Mouse (Mus musculus) layer of hippocampus, adult 2 months (tissue): Measurements from ENCODE around the gene Pycard. TPM values are rescaled to one million over a fixed set of nuclear protein-coding genes. Genes with fewer than 3 reads are reported as not detected.

Source experiments
- DNase-seq, 2 experiments: peaks; one replicate each; pipeline ENCODE4 v3.0.0; 2022; ENCODE audit warnings: low spot score in 2 of 2
- H3K27ac ChIP-seq: fragments of 200-600 bp; 2 replicates; pipeline ENCODE4 v1.8.1; 2022
- H3K4me3 ChIP-seq: fragments of 200-600 bp; 2 replicates; pipeline ENCODE4 v1.8.1; 2022; ENCODE audit warnings: mild to moderate bottlenecking
- CTCF ChIP-seq: fragments of 200-600 bp; conservative IDR thresholded peaks from 2 replicates; pipeline ENCODE4 v1.8.1; 2022; ENCODE audit warnings: antibody characterized with exemption, mild to moderate bottlenecking, moderate library complexity
- total RNA-seq, 2 experiments: library from RNA; stranded (reverse); gene quantifications; 2 replicates each; pipeline ENCODE4 v1.2.3; 2021

Pycard gene
- total RNA-seq, 2 experiments from 2014 or later: 1.9 to 3.0 TPM

DNA sequence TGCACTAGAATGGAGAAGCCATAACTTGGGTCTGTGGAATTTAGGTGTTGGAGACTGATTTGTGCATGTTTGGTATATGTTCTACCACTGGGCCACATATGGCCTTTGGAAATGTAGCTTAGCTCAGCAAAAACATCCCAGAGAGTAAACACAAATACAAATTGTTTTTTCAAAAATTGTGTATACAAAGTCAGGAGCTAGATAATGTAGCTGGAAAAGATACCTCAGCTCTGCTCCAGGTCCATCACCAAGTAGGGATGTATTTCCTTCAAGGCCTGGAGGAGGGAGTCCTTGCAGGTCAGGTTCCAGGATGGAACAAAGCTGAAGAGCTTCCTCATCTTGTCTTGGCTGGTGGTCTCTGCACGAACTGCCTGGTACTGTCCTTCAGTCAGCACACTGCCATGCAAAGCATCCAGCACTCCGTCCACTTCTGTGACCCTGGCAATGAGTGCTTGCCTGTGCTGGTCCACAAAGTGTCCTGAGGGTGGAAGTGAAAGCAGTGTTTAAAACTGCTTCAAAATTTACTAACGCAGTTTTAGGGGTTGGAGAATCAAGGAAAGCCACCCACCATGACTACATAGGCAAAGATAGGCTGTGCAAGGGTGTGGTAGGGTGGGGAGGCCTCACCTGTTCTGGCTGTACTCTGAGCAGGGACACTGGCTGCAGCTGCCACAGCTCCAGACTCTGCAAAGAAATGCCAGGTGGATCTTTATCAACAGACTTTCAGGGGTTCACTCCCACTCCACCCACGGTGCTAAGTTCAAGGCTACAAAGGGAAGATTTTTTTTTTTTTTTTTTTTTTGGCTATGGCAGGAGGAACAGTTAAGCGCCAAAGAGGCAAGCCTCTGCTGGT lies 953 bp downstream of the Pycard start:
- H3K4me3 ChIP-seq: peak overlapping the region; percentile 44
- DNase-seq: no peak
- TF ChIP-seq CTCF: no peak
- no peak overlapping the region for H3K27ac ChIP-seq

DNA sequence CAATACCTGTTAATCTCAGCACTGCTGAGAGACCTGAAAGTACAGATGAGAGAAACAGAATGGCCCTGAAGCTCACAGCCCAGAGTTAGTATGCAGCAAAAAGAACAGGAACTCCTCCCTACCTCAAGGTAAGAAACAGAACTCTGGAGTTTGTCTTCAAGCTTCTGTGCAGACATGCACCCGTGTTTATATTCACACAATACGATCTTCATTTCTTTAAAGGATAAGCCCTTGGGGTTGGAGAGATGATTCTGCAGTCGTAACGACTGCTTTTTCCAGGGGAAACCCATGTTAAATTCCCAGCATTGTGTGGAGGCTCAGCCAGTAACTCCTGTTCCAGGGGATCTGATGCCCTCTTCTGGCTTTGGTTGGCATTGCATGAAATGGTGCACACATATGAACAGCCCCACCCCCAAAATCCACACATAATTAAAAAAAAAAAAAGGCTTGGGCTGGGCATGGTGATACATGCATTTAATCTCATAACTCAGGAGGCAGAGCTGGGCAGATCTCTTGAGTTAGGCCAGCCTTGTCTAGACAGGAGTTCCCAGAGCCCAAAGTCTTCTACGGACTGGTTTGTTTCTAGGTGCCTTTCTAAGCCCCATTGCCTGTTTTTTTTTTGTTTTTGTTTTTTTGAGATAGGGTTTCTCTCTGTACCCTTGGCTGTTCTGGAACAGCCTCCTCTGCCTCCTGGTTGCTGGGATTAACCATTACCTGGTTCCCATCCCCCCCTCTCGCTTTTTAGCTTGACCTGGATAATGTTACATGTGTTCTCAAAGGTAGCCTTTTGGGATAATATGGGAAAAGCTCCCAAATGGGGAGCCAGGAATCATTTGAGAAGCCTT lies 1.8 kb downstream of the Pycard start:
- Histone ChIP-seq H3K4me3 (no peak overlapping the region), H3K27ac (no peak overlapping the region)
- DNase-seq: peak; percentile 53 to 76
- TF ChIP-seq CTCF: peak; percentile 82

DNA sequence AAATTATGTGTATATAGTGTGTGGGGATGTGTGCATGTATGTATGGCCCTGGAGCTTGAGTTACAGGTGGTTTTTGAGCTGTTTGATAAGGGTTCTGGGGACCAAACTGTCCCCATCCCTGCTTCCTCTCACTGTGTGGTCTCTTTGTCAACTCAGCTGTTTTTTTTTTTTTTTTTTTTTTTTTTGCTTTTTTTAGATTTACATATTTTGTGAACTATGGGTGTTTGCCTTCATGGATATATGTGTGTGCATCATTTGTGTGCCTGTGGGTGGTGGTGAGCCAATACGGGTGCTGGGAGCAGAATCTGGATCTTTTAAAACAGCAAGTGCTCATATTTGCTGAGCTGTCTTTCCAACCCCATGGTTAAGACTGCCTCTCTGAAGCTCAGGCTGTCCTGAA lies 4.8 kb downstream of the Pycard start:
- Histone ChIP-seq H3K4me3 (no peak overlapping the region), H3K27ac (no peak overlapping the region)
- DNase-seq: no peak
- TF ChIP-seq CTCF: no peak

DNA sequence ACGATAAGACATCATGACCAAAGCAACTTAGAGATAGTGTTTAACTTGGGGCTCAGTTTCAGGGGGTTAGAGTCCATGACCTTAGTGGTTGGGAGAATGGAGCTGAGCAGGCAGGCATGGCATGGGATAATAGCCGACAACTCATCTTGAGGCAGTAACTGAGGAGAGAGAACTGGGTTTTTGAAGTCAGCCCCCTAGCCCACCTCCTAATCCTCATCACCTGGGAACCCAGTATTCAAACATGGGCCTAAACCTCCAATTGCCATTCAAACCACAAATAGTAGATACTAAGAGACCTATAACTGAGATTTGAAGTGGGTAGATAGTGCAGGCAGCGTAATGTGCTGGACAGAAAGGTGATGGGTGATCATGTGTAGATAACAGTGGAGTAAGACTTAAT lies 13.1 kb downstream of the Pycard start:
- DNase-seq: no peak
- no peak for TF ChIP-seq CTCF
- no peak overlapping the region for H3K4me3 ChIP-seq
- H3K27ac ChIP-seq: no peak overlapping the region

DNA sequence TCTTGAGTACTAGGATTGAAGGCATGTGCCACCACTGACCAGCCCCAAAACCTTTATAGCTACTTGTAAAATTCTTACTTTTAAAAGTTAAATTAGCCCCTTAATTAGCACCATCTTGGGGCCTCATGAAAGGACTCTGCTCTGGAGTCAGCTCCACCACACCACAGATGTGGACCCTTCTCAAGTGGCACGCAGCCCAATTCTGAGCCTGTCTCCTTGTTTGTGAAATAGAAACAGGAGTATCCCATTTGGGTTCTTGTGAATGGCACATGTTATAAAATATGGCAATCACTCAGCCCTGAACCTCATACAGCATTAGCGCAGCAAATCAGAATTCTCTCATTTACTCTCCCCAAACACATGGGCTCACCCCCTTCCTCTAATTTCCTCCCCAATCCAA lies 14.8 kb downstream of the Pycard start:
- H3K27ac ChIP-seq: no peak overlapping the region
- H3K4me3 ChIP-seq: no peak overlapping the region
- DNase-seq: no peak
- no peak for TF ChIP-seq CTCF

DNA sequence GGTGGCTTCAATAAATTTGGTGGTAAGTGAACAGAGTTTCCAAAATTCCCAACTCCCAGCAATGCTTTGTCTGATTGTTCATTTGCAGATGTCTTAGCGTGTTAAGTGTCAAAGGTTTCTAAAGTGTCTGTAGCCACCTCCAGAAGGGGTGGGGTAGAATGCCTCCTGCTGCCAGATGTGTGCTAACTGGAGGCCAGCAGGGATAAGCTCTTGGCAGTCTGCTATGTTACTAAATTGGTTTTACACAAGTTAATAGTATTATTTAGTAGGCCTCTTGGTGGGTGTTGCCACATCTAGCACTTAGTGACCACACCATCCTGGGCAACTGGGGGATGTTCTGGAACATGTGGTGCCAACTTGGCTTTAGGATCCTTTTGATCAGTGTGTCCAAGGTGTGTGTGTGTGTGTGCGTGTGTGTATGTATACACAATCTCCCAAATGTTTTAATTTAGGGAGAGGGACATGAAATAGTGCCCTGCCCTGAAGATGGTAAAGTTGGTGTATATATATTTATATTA lies 19.2 kb downstream of the Pycard start:
- Histone ChIP-seq H3K27ac (no peak overlapping the region), H3K4me3 (no peak overlapping the region)
- no peak for TF ChIP-seq CTCF
- DNase-seq: no peak

DNA sequence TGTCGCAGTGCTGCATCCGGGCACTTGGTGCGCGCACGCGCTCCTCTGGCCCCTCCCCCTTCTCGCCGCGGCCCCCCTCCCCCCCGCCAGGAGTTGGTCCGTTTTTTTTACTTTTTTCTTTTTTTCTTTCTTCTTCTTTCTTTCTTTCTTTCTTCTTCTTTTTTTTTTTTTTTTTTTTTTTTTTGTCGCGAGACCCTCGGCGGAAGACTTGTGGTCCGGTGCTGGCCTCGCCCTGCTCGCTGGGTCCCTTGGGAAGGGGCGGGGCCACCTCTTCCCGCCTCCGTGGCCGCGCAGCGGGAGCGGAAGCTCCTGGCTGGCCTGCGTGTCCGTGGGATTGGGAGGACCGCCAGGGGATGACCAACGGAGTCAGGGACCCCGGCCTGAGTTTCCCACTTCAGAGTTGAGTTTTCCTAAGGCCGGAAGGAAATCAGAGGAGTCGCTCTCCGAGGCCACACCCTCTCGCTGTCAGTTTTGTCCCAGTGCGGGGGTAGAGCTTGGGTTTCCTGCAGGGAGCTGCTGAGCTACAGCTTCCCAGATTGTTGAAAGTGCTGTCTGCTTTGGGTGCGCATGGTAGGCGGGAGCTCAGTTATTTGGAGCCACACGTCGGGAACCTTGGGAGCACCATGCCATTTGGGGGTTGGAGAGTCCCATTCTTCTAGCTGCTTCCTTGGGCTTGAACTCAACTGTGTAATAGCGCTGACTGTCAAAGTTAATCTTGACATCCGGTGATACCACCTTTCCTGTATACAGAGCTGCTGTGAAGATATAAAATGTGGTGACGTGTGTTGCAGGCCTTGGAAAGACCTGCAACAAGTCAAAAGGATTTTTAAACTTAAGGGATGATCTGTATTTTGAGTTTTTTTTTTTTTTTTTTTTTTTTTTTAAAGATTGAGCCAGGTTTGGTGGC lies 25.5 kb downstream of the Pycard start:
- TF ChIP-seq CTCF: no peak
- peak; percentile 69 to 70 for DNase-seq
- peak overlapping the region; percentile 100 for H3K27ac ChIP-seq

DNA sequence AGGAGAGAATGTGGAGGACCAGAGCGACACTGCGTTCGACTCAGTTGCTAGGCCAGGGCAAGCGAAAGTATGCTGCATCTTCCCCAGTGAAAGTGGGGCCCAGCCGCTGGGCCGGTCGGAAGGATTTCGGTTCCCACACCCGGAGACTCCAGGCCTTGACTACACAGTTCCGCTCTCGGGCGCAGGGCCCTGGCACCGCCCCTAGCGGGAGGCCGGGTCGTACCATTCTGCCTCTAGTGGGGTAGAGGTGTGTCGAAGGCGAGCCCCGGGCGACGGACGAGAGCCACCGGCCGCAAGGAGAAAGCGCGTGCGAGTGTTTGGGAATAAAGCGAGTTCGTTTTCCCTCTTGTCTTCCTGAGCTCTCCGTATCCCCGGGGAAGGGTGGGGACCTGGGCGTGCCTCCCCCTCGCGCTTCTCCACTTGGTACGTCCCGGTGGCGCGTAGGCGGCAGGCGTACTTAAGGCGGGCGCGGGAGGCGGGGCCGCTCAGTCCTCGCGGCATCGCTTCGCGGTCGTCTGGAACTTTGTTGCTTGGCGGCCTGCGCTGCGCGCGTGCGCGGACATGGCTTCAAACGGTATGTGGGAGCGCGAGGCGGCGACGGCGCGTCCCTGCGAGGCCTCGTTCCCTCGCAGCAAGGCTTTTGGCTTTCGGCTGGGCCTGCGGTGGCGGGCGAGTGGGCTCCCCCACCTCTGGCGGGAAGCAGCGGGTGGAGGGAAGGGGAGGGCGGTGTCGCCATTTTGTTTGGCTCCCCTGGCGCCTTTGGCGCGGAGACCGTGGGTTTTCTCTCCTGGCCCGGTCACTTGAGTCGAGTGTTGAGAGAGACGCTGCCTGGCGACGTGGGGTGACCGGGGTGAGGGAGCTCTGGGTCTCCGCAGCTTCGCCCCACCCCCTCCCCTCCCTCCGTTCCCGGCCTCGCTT lies 26.4 kb downstream of the Pycard start, which contains the start of gene Fus:
Gene Fus, plus strand, starts transcription at position 454 of the 918 bp plus-strand sequence.
- peak within 1 kb of the TSS; percentile 78 for H3K4me3 ChIP-seq
- DNase-seq: peak; percentile 91 to 95
- TF ChIP-seq CTCF: peak; percentile 42
- peak within 1 kb of the TSS; percentile 100 for H3K27ac ChIP-seq

More for the DNA sequence above, 25.5 kb downstream of the Pycard start:
- H3K4me3 ChIP-seq: peak overlapping the region; percentile 78

DNA sequence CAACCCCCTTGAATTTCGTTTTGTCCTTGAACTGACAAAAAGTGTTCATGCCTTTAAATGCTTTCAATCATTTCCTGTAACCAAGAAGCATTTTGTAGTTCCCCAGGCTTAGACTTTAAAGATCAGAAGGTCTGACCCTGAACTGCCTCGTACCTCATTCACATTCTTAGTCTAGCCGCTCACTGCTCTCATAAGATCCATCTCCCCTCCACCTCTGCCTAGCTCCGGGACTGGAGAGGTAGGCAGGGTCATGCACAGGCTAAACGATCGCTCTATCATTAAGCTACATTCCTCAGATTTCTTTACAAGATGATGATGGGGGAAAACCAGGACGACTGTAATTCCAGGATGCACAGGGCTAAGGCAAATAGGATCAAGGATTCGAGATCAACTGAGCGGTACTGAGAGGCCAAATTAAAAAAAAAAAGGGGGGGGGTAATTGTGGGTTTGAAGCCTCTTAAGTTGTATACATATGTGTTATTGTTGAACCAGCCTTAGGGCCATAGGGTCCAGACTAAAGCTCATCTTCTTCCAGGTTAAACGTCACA lies 27.2 kb downstream of the Pycard start:
- peak overlapping the region; percentile 100 for H3K27ac ChIP-seq
- peak overlapping the region; percentile 78 for H3K4me3 ChIP-seq
- no peak for TF ChIP-seq CTCF
- DNase-seq: no peak

DNA sequence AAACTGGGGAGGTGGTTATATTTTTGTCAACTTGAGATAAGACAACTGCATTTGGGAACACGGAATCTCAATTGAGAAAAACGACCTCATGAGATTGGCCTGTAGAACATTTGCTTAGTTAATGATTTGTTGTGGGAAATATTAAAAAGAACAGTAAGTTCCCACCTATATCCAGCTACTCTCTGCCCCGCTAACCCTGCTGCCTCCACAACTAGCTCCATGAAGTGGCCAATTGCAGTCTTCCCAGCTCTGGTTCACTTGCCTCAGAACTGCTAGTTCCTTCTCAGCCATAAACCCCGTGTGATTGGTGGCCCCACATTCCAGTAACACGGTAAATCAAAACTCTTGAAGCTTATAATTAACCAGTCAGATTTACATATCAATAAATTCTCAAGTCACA lies 34.3 kb downstream of the Pycard start:
- H3K27ac ChIP-seq: no peak overlapping the region
- H3K4me3 ChIP-seq: no peak overlapping the region
- no peak for TF ChIP-seq CTCF
- no peak for DNase-seq
